Mouse (Mus musculus) liver, postnatal 0 days (tissue): Measurements from ENCODE around the gene Tulp3. TPM values are rescaled to one million over a fixed set of nuclear protein-coding genes. Genes with fewer than 3 reads are reported as not detected.
A peak's percentile ranks its signal among the peaks of the same experiment; 100 is the strongest.
"Not testable (repeated sequence)": the region's sequence is repeated elsewhere in the genome, so short reads cannot be mapped to it uniquely, and the experiment has no call there.

ENCODE experiments used
- ATAC-seq: fragments of 200-750 bp; cut with Nextera tagmentation; 2 replicates; pipeline ENCODE4 v1.8.0; 2017; ENCODE audit warnings: mild to moderate bottlenecking, moderate library complexity
- DNase-seq: peaks from one replicate; pipeline ENCODE4 v3.0.0-alpha.2; 2016
- H3K27ac ChIP-seq: fragments of 300-500 bp; sonication (generic); 2 replicates; pipeline ENCODE4 v1.5.1; 2014; ENCODE audit warnings: antibody characterized with exemption, moderate library complexity, mild to moderate bottlenecking, low read depth
- H3K27me3 ChIP-seq: fragments of 300-500 bp; sonication (generic); 2 replicates; pipeline ENCODE4 v1.6.1; 2014; ENCODE audit warnings: low read length, control low read depth, mixed read lengths; ENCODE audit not compliant: insufficient read depth
- H3K36me3 ChIP-seq: fragments of 300-500 bp; sonication (generic); replicated peaks from 2 replicates; pipeline ENCODE4 v1.6.1; 2014; ENCODE audit warnings: mild to moderate bottlenecking, control low read depth, low read length, moderate library complexity, mixed read lengths; ENCODE audit not compliant: insufficient read depth
- H3K4me1 ChIP-seq: fragments of 300-500 bp; sonication (generic); 2 replicates; pipeline ENCODE4 v1.6.1; 2014; ENCODE audit warnings: antibody characterized with exemption, mild to moderate bottlenecking, control low read depth; ENCODE audit not compliant: insufficient read depth
- H3K4me2 ChIP-seq: fragments of 300-500 bp; sonication (generic); 2 replicates; pipeline ENCODE4 v1.6.1; 2014; ENCODE audit warnings: low read depth, mild to moderate bottlenecking, low read length, moderate library complexity, mixed read lengths
- H3K4me3 ChIP-seq: fragments of 300-500 bp; sonication (generic); 2 replicates; pipeline ENCODE4 v1.5.1; 2014; ENCODE audit warnings: low read depth, low read length
- H3K9ac ChIP-seq: fragments of 300-500 bp; sonication (generic); replicated peaks from 2 replicates; pipeline ENCODE4 v1.6.1; 2014; ENCODE audit warnings: mild to moderate bottlenecking, moderate library complexity
- H3K9me3 ChIP-seq: fragments of 300-500 bp; sonication (generic); 2 replicates; pipeline ENCODE4 v1.6.1; 2016; ENCODE audit warnings: mild to moderate bottlenecking, control low read depth, low read length, mixed read lengths
- CTCF ChIP-seq: sonication (generic); IDR thresholded peaks from 2 replicates; pipeline ENCODE4 v1.5.1; 2016; ENCODE audit warnings: antibody characterized with exemption, low read depth
- EP300 ChIP-seq: IDR thresholded peaks from 2 replicates; pipeline ENCODE4 v1.6.1; 2016; ENCODE audit warnings: antibody characterized with exemption, low read depth, mild to moderate bottlenecking
- WGBS: fragments of 180-500 bp; shearing (Covaris S2); extraction: QIAGEN DNeasy Blood & Tissue Kit; methylation state at CpG from one replicate; pipeline ENCODE4 v1.1.7; 2014; ENCODE audit not compliant: insufficient replicate concordance; 5-methylcytosine and 5-hydroxymethylcytosine counted together
- polyA plus RNA-seq: library from polyadenylated mRNA; unstranded; fragments of >200 nt; fragmentation: Nextera tagmentation; extraction: Ambion mirVana; gene quantifications from 2 replicates; pipeline ENCODE4 v1.2.1, GENCODE M21; 2015

Gene Tulp3
- polyA plus RNA-seq, 1 experiment from 2014 or later = 1.2 TPM

- Histone ChIP-seq H3K4me2 (no peak overlapping the region), H3K27ac (no peak overlapping the region), H3K27me3 (no peaks in the 10 kb centered on the region), H3K36me3 (no peaks in the 10 kb centered on the region), H3K4me3 (no peak overlapping the region), H3K9ac (no peak overlapping the region), H3K4me1 (no peaks in the 10 kb centered on the region), H3K9me3 (no peaks in the 10 kb centered on the region)
- TF ChIP-seq CTCF (no peak), EP300 (no peak)
- WGBS = 74% methylated on average over 1 of the region's 1 CpGs
- ATAC-seq = no peak
- DNase-seq = no peak
These were observed 33.5 kb upstream of the Tulp3 start for GRCm38 (mm10) chr6:128389185-128389584.

- 69% methylated on average over 1 of the region's 1 CpGs for WGBS
- Histone ChIP-seq H3K9me3 (no peaks in the 10 kb centered on the region), H3K4me1 (no peaks in the 10 kb centered on the region), H3K36me3 (no peaks in the 10 kb centered on the region), H3K27me3 (no peaks in the 10 kb centered on the region), H3K4me3 (no peak overlapping the region), H3K9ac (no peak overlapping the region), H3K27ac (no peak overlapping the region), H3K4me2 (no peak overlapping the region)
- no peak for TF ChIP-seq EP300
- no peak for TF ChIP-seq CTCF
- no peak for DNase-seq
- ATAC-seq = no peak
These were observed 29.4 kb upstream of the Tulp3 start for GRCm38 (mm10) chr6:128385026-128385425.

DNA sequence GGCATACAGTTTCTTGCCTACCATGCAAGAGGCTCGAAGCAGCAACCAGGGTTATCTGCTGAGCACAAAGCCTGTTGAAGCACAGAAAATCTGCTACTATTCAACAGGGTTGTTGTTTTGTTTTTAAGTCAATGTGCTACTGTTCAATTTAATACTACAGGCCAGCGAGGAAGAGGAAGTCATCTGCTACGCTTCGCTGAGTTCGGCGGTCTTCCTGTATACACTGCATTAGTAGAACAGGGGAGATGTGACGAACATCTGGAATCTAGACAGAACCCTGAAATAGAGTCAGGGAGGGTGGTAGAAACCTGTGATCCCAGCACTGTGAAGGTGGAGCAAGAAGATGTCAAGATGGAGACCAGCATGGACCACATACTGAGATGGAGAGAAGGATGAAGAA, 28.1 kb upstream of the Tulp3 start:
- Histone ChIP-seq H3K4me3 (no peak overlapping the region), H3K4me2 (no peak overlapping the region), H3K36me3 (no peaks in the 10 kb centered on the region), H3K4me1 (no peaks in the 10 kb centered on the region), H3K27me3 (no peaks in the 10 kb centered on the region), H3K9ac (no peak overlapping the region), H3K27ac (no peak overlapping the region), H3K9me3 (no peaks in the 10 kb centered on the region)
- TF ChIP-seq EP300 (no peak), CTCF (no peak)
- ATAC-seq = no peak
- no peak for DNase-seq
- 44% methylated on average over 7 of the region's 7 CpGs for WGBS

- DNase-seq (no peak), ATAC-seq (no peak)
- H3K27ac ChIP-seq = no peak overlapping the region
- TF ChIP-seq CTCF (no peak), EP300 (no peak)
- no peaks in the 10 kb centered on the region for H3K36me3 ChIP-seq
- no peak overlapping the region for H3K9ac ChIP-seq
- H3K4me3 ChIP-seq = no peak overlapping the region
- WGBS = 56% methylated on average over 3 of the region's 3 CpGs
- no peaks in the 10 kb centered on the region for H3K4me1 ChIP-seq
- no peaks in the 10 kb centered on the region for H3K9me3 ChIP-seq
- H3K27me3 ChIP-seq = no peaks in the 10 kb centered on the region
- H3K4me2 ChIP-seq = no peak overlapping the region
These were observed 25.6 kb upstream of the Tulp3 start for GRCm38 (mm10) chr6:128381254-128381653.

GRCm38 (mm10) chr6:128380594-128381167, 25.0 kb upstream of the Tulp3 start:
- WGBS = 22% methylated on average over 1 of the region's 1 CpGs

DNA sequence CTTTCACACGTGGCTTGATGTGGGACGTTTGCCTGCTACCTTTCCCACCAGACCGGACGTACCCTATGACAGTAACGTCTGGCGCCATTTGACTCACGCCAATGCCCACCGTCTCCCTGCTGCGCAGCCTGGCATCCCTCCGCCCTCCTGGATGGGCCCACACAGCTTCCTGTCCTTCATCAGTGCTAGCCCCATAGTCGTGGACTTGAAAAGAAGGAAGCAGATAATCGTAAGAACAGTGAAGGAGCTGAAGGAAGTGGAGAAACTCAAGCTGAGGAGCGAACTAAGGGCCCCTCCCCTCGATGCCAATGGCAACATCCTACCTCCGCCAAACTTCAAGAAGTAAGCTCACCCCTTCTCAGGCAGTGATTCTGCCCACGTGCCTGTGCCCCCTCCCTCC, 24.0 kb upstream of the Tulp3 start:
- Histone ChIP-seq H3K36me3 (no peaks in the 10 kb centered on the region), H3K4me1 (no peaks in the 10 kb centered on the region), H3K9ac (no peak overlapping the region), H3K4me3 (no peak overlapping the region), H3K27me3 (no peaks in the 10 kb centered on the region), H3K27ac (no peak overlapping the region), H3K4me2 (no peak overlapping the region), H3K9me3 (no peaks in the 10 kb centered on the region)
- TF ChIP-seq EP300 (no peak), CTCF (no peak)
- ATAC-seq (no peak), DNase-seq (no peak)
- WGBS = 58% methylated on average over 16 of the region's 16 CpGs

More at GRCm38 (mm10) chr6:128380594-128381167, 25.0 kb upstream of the Tulp3 start:
- not testable (repeated sequence) for H3K27ac ChIP-seq, H3K9ac ChIP-seq, H3K27me3 ChIP-seq, ATAC-seq, H3K4me1 ChIP-seq, H3K9me3 ChIP-seq, H3K4me3 ChIP-seq, H3K4me2 ChIP-seq, H3K36me3 ChIP-seq, DNase-seq
- peak; percentile 44 for TF ChIP-seq CTCF
